Mouse (Mus musculus): ENCODE results near the gene Pde4c. TPM values are rescaled to one million over a fixed set of nuclear protein-coding genes. Genes with fewer than 3 reads are reported as not detected.
A peak's percentile ranks its signal among the peaks of the same experiment; 100 is the strongest.

Gene Pde4c
- polyA plus RNA-seq, 1 experiment, result 4.1 TPM

GRCm38 (mm10) chr8:70767503-70767902 is 44.0 kb downstream of the Pde4c start:
- 80% methylated on average over 6 of the region's 6 CpGs for WGBS
- TF ChIP-seq CTCF (IDR thresholded peaks at IDR 0.05; ENCODE audit: insufficient read depth, low read length) (no peak), POLR2A (IDR thresholded peaks at IDR 0.05; ENCODE audit: borderline replicate concordance, extremely low read depth, low read depth, low read length) (no peak)
- Histone ChIP-seq H3K4me3 (replicated peaks; ENCODE audit: extremely low read depth, low read depth, low read length) (no peak overlapping the region), H3K4me1 (ENCODE audit: control insufficient read depth, insufficient read depth, low read length) (peaks cover 12% of the 10 kb centered on the region)
- DNase-seq, result no peak

- DNase-seq, result no peak
- 91% methylated on average over 32 of the region's 32 CpGs for WGBS
Measured at GRCm38 (mm10) chr8:70768231-70768776, 44.8 kb downstream of the Pde4c start.

GRCm38 (mm10) chr8:70768956-70769355 is 45.4 kb downstream of the Pde4c start:
- TF ChIP-seq POLR2A (IDR thresholded peaks at IDR 0.05; ENCODE audit: borderline replicate concordance, extremely low read depth, low read depth, low read length), result no peak
- no peak for TF ChIP-seq CTCF (IDR thresholded peaks at IDR 0.05; ENCODE audit: insufficient read depth, low read length)
- WGBS, result 79% methylated on average over 16 of the region's 16 CpGs
- Histone ChIP-seq H3K4me1 (ENCODE audit: control insufficient read depth, insufficient read depth, low read length) (peaks cover 13% of the 10 kb centered on the region), H3K4me3 (replicated peaks; ENCODE audit: extremely low read depth, low read depth, low read length) (no peak overlapping the region)
- no peak for DNase-seq

More at GRCm38 (mm10) chr8:70768231-70768776, 44.8 kb downstream of the Pde4c start:
- no peak overlapping the region for H3K4me3 ChIP-seq (replicated peaks; ENCODE audit: extremely low read depth, low read depth, low read length)
- H3K4me1 ChIP-seq (ENCODE audit: control insufficient read depth, insufficient read depth, low read length), result peaks cover 12% of the 10 kb centered on the region
- TF ChIP-seq POLR2A (IDR thresholded peaks at IDR 0.05; ENCODE audit: borderline replicate concordance, extremely low read depth, low read depth, low read length) (no peak), CTCF (IDR thresholded peaks at IDR 0.05; ENCODE audit: insufficient read depth, low read length) (no peak)

GRCm38 (mm10) chr8:70769359-70769758 is 45.8 kb downstream of the Pde4c start:
- peak; percentile 100 for TF ChIP-seq CTCF (IDR thresholded peaks at IDR 0.05; ENCODE audit: insufficient read depth, low read length)
- TF ChIP-seq POLR2A (IDR thresholded peaks at IDR 0.05; ENCODE audit: borderline replicate concordance, extremely low read depth, low read depth, low read length), result no peak
- peak; percentile 93 for DNase-seq
- WGBS, result 5% methylated on average over 26 of the region's 26 CpGs

GRCm38 (mm10) chr8:70769858-70770257 is 46.3 kb downstream of the Pde4c start:
- 79% methylated on average over 12 of the region's 12 CpGs for WGBS
- TF ChIP-seq POLR2A (IDR thresholded peaks at IDR 0.05; ENCODE audit: borderline replicate concordance, extremely low read depth, low read depth, low read length) (no peak), CTCF (IDR thresholded peaks at IDR 0.05; ENCODE audit: insufficient read depth, low read length) (no peak)

More at GRCm38 (mm10) chr8:70769359-70769758, 45.8 kb downstream of the Pde4c start:
- Histone ChIP-seq H3K4me3 (replicated peaks; ENCODE audit: extremely low read depth, low read depth, low read length) (no peak overlapping the region), H3K4me1 (ENCODE audit: control insufficient read depth, insufficient read depth, low read length) (peaks cover 17% of the 10 kb centered on the region)

GRCm38 (mm10) chr8:70770748-70771147 is 47.2 kb downstream of the Pde4c start:
- WGBS, result 93% methylated on average over 13 of the region's 13 CpGs
- DNase-seq, result no peak
- TF ChIP-seq POLR2A (IDR thresholded peaks at IDR 0.05; ENCODE audit: borderline replicate concordance, extremely low read depth, low read depth, low read length) (no peak), CTCF (IDR thresholded peaks at IDR 0.05; ENCODE audit: insufficient read depth, low read length) (no peak)
- Histone ChIP-seq H3K4me1 (ENCODE audit: control insufficient read depth, insufficient read depth, low read length) (peaks cover 17% of the 10 kb centered on the region), H3K4me3 (replicated peaks; ENCODE audit: extremely low read depth, low read depth, low read length) (no peak overlapping the region)

More at GRCm38 (mm10) chr8:70769858-70770257, 46.3 kb downstream of the Pde4c start:
- DNase-seq, result no peak
- H3K4me1 ChIP-seq (ENCODE audit: control insufficient read depth, insufficient read depth, low read length), result peaks cover 17% of the 10 kb centered on the region
- H3K4me3 ChIP-seq (replicated peaks; ENCODE audit: extremely low read depth, low read depth, low read length), result no peak overlapping the region

GRCm38 (mm10) chr8:70771217-70771616 is 47.7 kb downstream of the Pde4c start:
- 80% methylated on average over 7 of the region's 7 CpGs for WGBS
- DNase-seq, result no peak
- H3K4me1 ChIP-seq (ENCODE audit: control insufficient read depth, insufficient read depth, low read length), result peaks cover 13% of the 10 kb centered on the region
- no peak for TF ChIP-seq CTCF (IDR thresholded peaks at IDR 0.05; ENCODE audit: insufficient read depth, low read length)
- TF ChIP-seq POLR2A (IDR thresholded peaks at IDR 0.05; ENCODE audit: borderline replicate concordance, extremely low read depth, low read depth, low read length), result no peak
- no peak overlapping the region for H3K4me3 ChIP-seq (replicated peaks; ENCODE audit: extremely low read depth, low read depth, low read length)

GRCm38 (mm10) chr8:70772075-70772474 is 48.6 kb downstream of the Pde4c start:
- DNase-seq, result no peak
- TF ChIP-seq CTCF (IDR thresholded peaks at IDR 0.05; ENCODE audit: insufficient read depth, low read length) (no peak), POLR2A (IDR thresholded peaks at IDR 0.05; ENCODE audit: borderline replicate concordance, extremely low read depth, low read depth, low read length) (no peak)
- Histone ChIP-seq H3K4me1 (ENCODE audit: control insufficient read depth, insufficient read depth, low read length) (peaks cover 5% of the 10 kb centered on the region), H3K4me3 (replicated peaks; ENCODE audit: extremely low read depth, low read depth, low read length) (no peak overlapping the region)
- WGBS, result 91% methylated on average over 13 of the region's 13 CpGs

- peaks cover 8% of the 10 kb centered on the region for H3K4me1 ChIP-seq (ENCODE audit: control insufficient read depth, insufficient read depth, low read length)
- no peak overlapping the region for H3K4me3 ChIP-seq (replicated peaks; ENCODE audit: extremely low read depth, low read depth, low read length)
- 64% methylated on average over 9 of the region's 9 CpGs for WGBS
- DNase-seq, result no peak
- TF ChIP-seq POLR2A (IDR thresholded peaks at IDR 0.05; ENCODE audit: borderline replicate concordance, extremely low read depth, low read depth, low read length) (no peak), CTCF (IDR thresholded peaks at IDR 0.05; ENCODE audit: insufficient read depth, low read length) (no peak)
Measured at GRCm38 (mm10) chr8:70772890-70773289, 49.4 kb downstream of the Pde4c start.

GRCm38 (mm10) chr8:70773410-70773809 is 49.9 kb downstream of the Pde4c start:
- H3K4me1 ChIP-seq (ENCODE audit: control insufficient read depth, insufficient read depth, low read length), result peaks cover 8% of the 10 kb centered on the region
- DNase-seq, result no peak
- WGBS, result 59% methylated on average over 5 of the region's 5 CpGs
- TF ChIP-seq CTCF (IDR thresholded peaks at IDR 0.05; ENCODE audit: insufficient read depth, low read length), result no peak
- no peak for TF ChIP-seq POLR2A (IDR thresholded peaks at IDR 0.05; ENCODE audit: borderline replicate concordance, extremely low read depth, low read depth, low read length)
- no peak overlapping the region for H3K4me3 ChIP-seq (replicated peaks; ENCODE audit: extremely low read depth, low read depth, low read length)

Measured in lung, adult 2 months (tissue).